Mouse (Mus musculus): ENCODE data around the gene Swap70.

- TF ChIP-seq POLR2A (IDR thresholded peaks at IDR 0.05; ENCODE audit: low read depth, low read length) (no peak), CTCF (IDR thresholded peaks at IDR 0.05; ENCODE audit: extremely low read depth, insufficient read length, insufficient replicate concordance, low read depth, low read length) (no peak)
Observed at GRCm38 (mm10) chr7:110189951-110190350, 31.6 kb upstream of the Swap70 start.

Measured in small intestine, adult 2 months (tissue).